ENCODE assay signal across 10 mouse cellular contexts in genomic region chr15:62295233-62295927, GRCm38 (mm10).
DNase-seq lines count a peak whose midpoint lies in the region; ATAC-seq and TF ChIP-seq lines count a peak whose summit lies in the region.
"Had no signal": no experiment of that assay in that cellular context is flagged by ENCODE, and none has a peak within 500 bp of the region (broad histone marks: within the 10 kb centered on the region; RNA-seq: fewer than 3 reads in every experiment).

No protein-coding gene starts in this region.

- no peak for ATAC-seq in heart, embryonic 12.5 days (ENCODE audit: insufficient number of reproducible peaks, low FRiP score)
- peak; percentile 70; the same call in 1 of the 2 replicates for ATAC-seq in stomach, embryonic 15.5 days (ENCODE audit: insufficient read depth, low FRiP score, low read depth)
- ATAC-seq in CD4-positive, CD25-positive, alpha-beta regulatory T cell, adult 4 months, result no peak

- H3K36me3 ChIP-seq in heart, embryonic 12.5 days, result no peaks in the 10 kb centered on the region
- no peaks in the 10 kb centered on the region for H3K36me3 ChIP-seq in stomach, embryonic 15.5 days
- H3K36me3 ChIP-seq: embryonic facial prominence, embryonic 13.5 days; neural tube, embryonic 12.5 days had no signal

- 38% methylated on average over 8 of the region's 8 CpGs for WGBS in heart, embryonic 12.5 days
- WGBS in lung, adult 2 months, result 46% methylated on average over 8 of the region's 8 CpGs
- WGBS in stomach, embryonic 15.5 days, result 40% methylated on average over 8 of the region's 8 CpGs

- no peak overlapping the region for H3K27ac ChIP-seq in heart, embryonic 12.5 days (ENCODE audit: poor library complexity, severe bottlenecking)
- H3K27ac ChIP-seq in stomach, embryonic 15.5 days, result peak overlapping the region; percentile 4
- H3K27ac ChIP-seq: embryonic facial prominence, embryonic 13.5 days; neural tube, embryonic 12.5 days had no signal

- peak overlapping the region; percentile 24; the same call in 1 of the 2 replicates for H3K4me2 ChIP-seq in heart, embryonic 12.5 days
- H3K4me2 ChIP-seq in stomach, embryonic 15.5 days, result peak overlapping the region; percentile 26; the same call in 1 of the 2 replicates
- H3K4me2 ChIP-seq: embryonic facial prominence, embryonic 13.5 days; neural tube, embryonic 12.5 days had no signal

- H3K27me3 ChIP-seq in heart, embryonic 12.5 days (replicated peaks), result no peaks in the 10 kb centered on the region
- H3K27me3 ChIP-seq in stomach, embryonic 15.5 days (replicated peaks), result no peaks in the 10 kb centered on the region
- H3K27me3 ChIP-seq: embryonic facial prominence, embryonic 13.5 days; neural tube, embryonic 12.5 days had no signal

- H3K9me3 ChIP-seq in heart, embryonic 12.5 days (replicated peaks), result no peaks in the 10 kb centered on the region
- no peaks in the 10 kb centered on the region for H3K9me3 ChIP-seq in stomach, embryonic 15.5 days
- H3K9me3 ChIP-seq: embryonic facial prominence, embryonic 13.5 days; neural tube, embryonic 12.5 days had no signal

- no peak for TF ChIP-seq CTCF in lung, adult 2 months (IDR thresholded peaks at IDR 0.05; ENCODE audit: insufficient read depth, low read length)

- TF ChIP-seq POLR2A in lung, adult 2 months (IDR thresholded peaks at IDR 0.05; ENCODE audit: borderline replicate concordance, extremely low read depth, low read depth, low read length), result no peak

- H3K4me1 ChIP-seq in heart, embryonic 12.5 days (replicated peaks), result peaks cover 12% of the 10 kb centered on the region
- H3K4me1 ChIP-seq in lung, adult 2 months (ENCODE audit: control insufficient read depth, insufficient read depth, low read length), result no peaks in the 10 kb centered on the region
- peaks cover 6% of the 10 kb centered on the region for H3K4me1 ChIP-seq in stomach, embryonic 15.5 days
- H3K4me1 ChIP-seq: neural tube, embryonic 12.5 days had no signal

- DNase-seq in layer of hippocampus, adult 11-12 months (ENCODE audit: low spot score), result peak; percentile 33
- DNase-seq in layer of hippocampus, adult 9-10 months (ENCODE audit: low spot score), result no peak
- peak; percentile 16 to 53 for DNase-seq in cerebellum, postnatal 14 days
- peak; percentile 88 to 95 for DNase-seq in kidney, postnatal 25 days
- DNase-seq in lung, adult 2 months, result peak; percentile 31

- H3K4me3 ChIP-seq in heart, embryonic 12.5 days, result no peak overlapping the region
- H3K4me3 ChIP-seq in lung, adult 2 months (replicated peaks; ENCODE audit: extremely low read depth, low read depth, low read length), result no peak overlapping the region
- no peak overlapping the region for H3K4me3 ChIP-seq in stomach, embryonic 15.5 days (replicated peaks)
- H3K4me3 ChIP-seq: embryonic facial prominence, embryonic 13.5 days; neural tube, embryonic 12.5 days had no signal

- no peak overlapping the region for H3K9ac ChIP-seq in heart, embryonic 12.5 days
- no peak overlapping the region for H3K9ac ChIP-seq in stomach, embryonic 15.5 days
- H3K9ac ChIP-seq: embryonic facial prominence, embryonic 13.5 days; neural tube, embryonic 12.5 days had no signal
